Mouse (Mus musculus) left cerebral cortex, postnatal 4 days (tissue): ENCODE data around the gene Gm4181. TPM values are rescaled to one million over a fixed set of nuclear protein-coding genes. Genes with fewer than 3 reads are reported as not detected.
"Not testable (repeated sequence)": the region's sequence is repeated elsewhere in the genome, so short reads cannot be mapped to it uniquely, and the experiment has no call there.

Experiments used
- DNase-seq: peaks from one replicate; pipeline ENCODE4 v3.0.0-alpha.2; 2022
- intact Hi-C: fragments of 180-260 bp; cut with DNase I; formaldehyde crosslinking; loops from one replicate; pipeline ENCODE4 v1.15.1; 2025
- total RNA-seq, 2 experiments: library from RNA; stranded (reverse); gene quantifications; 2 replicates each; pipeline ENCODE4 v1.2.3; 2021

Gm4181 gene
- total RNA-seq, result not detected

GRCm38 (mm10) chr14:51635566-51635965 is at the start of gene Gm4181:
Gene Gm4181, minus strand, starts transcription at chr14:51635666.
- intact Hi-C loops, DNase-seq: not testable (repeated sequence)

GRCm38 (mm10) chr14:51677269-51677668 is 41.8 kb upstream of the Gm4181 start:
- DNase-seq, result no peak
- intact Hi-C loops, result no loop called here

GRCm38 (mm10) chr14:51632426-51632825 is 3.0 kb downstream of the Gm4181 start:
- DNase-seq, result peak; percentile 5
- intact Hi-C loops, result not testable (repeated sequence)

DNA sequence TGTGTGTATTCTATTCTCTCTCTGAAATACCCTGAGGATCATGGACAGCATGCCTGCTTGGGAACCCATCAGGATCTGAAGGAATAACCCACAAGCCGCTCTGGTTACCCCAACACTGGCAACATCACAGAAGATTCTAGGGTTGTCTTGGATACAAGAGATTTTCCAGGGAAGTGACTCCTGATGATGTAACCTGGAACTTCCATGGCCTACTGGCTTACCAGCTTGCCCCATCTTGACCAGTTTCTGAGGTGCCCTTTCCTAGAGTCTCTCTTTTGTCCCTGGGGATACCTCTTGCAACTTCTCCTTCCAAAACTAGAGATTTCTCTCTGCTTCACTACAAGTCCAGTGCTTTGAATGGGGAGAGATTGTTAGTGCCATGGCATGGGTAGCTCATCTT is 24.3 kb downstream of the Gm4181 start, which contains the start of gene Gm17078:
Gene Gm17078, minus strand, starts transcription at position 101 of the 400 bp plus-strand sequence.
- intact Hi-C loops, result no loop called here
- DNase-seq, result no peak

DNA sequence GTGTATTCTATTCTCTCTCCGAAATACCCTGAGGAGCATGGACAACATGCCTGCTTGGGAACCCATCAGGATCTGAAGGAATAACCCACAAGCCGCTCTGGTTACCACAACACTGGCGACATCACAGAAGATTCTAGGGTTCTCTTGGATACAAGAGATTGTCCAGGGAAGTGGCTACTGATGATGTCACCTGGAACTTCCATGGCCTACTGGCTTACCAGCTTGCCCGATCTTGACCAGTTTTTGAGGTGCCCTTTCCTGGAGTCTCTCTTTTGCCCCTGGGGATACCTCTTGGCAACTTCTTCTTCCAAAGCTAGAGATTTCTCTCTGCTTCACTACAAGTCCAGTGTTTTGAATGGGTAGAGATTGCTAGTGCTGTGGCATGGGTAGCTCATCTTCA is 43.4 kb downstream of the Gm4181 start, which contains the start of gene Gm17174:
Gene Gm17174, minus strand, starts transcription at position 101 of the 400 bp plus-strand sequence.
- intact Hi-C loops, DNase-seq: not testable (repeated sequence)

Other genes starting within 250 kb of the Gm4181 start
- not detected for gene Vmn2r88, start 224.8 kb downstream of the Gm4181 start, total RNA-seq
- gene Vmn2r89, start 183.8 kb downstream of the Gm4181 start, total RNA-seq, result not detected
- not detected for gene Gm5622, start 82.9 kb downstream of the Gm4181 start, total RNA-seq
- not detected for gene Gm17175, start 61.6 kb downstream of the Gm4181 start, total RNA-seq
- not detected for gene Gm17174, start 43.5 kb downstream of the Gm4181 start, total RNA-seq
- not detected for gene Gm17078, start 24.4 kb downstream of the Gm4181 start, total RNA-seq
- not detected for gene Gm17079, start 59.8 kb upstream of the Gm4181 start, total RNA-seq
- gene Gm5800, start 81.5 kb upstream of the Gm4181 start, total RNA-seq, result not detected
- gene Ang4, start 137.9 kb upstream of the Gm4181 start, total RNA-seq, result not detected
- not detected for gene AY358078, start 164.4 kb upstream of the Gm4181 start, total RNA-seq
- not detected for gene Ear6, start 218.0 kb upstream of the Gm4181 start, total RNA-seq
- gene Mettl17, start 249.2 kb upstream of the Gm4181 start, total RNA-seq, result 10 to 100 TPM; 50.3 to 63.4 TPM